Mouse (Mus musculus) kidney, embryonic 16.5 days (tissue): ENCODE results near the gene Atp2a3. TPM values are rescaled to one million over a fixed set of nuclear protein-coding genes. Genes with fewer than 3 reads are reported as not detected.

ENCODE experiments used
- ATAC-seq: fragments of 200-750 bp; cut with Nextera tagmentation; 2 replicates; pipeline ENCODE4 v1.8.0; 2017; ENCODE audit warnings: moderate TSS enrichment; ENCODE audit not compliant: low FRiP score, low TSS enrichment
- H3K27ac ChIP-seq: fragments of 300-500 bp; sonication (generic); 2 replicates; pipeline ENCODE4 v1.5.1; 2014; ENCODE audit warnings: low read length
- H3K27me3 ChIP-seq: fragments of 300-500 bp; sonication (generic); 2 replicates; pipeline ENCODE4 v1.6.1; 2014; ENCODE audit warnings: low read length, control low read depth, mixed read lengths; ENCODE audit not compliant: insufficient read depth
- H3K36me3 ChIP-seq: fragments of 300-500 bp; sonication (generic); 2 replicates; pipeline ENCODE4 v1.6.1; 2014; ENCODE audit warnings: low read length, control low read depth, mixed read lengths; ENCODE audit not compliant: insufficient read depth
- H3K4me1 ChIP-seq: fragments of 300-500 bp; sonication (generic); 2 replicates; pipeline ENCODE4 v1.6.1; 2014; ENCODE audit warnings: low read length, control low read depth, mixed read lengths; ENCODE audit not compliant: insufficient read depth
- H3K4me2 ChIP-seq: fragments of 300-500 bp; sonication (generic); replicated peaks from 2 replicates; pipeline ENCODE4 v1.6.1; 2014; ENCODE audit warnings: low read depth, low read length
- H3K4me3 ChIP-seq: fragments of 300-500 bp; sonication (generic); 2 replicates; pipeline ENCODE4 v1.5.1; 2014; ENCODE audit warnings: mild to moderate bottlenecking, low read length
- H3K9ac ChIP-seq: fragments of 300-500 bp; sonication (generic); replicated peaks from 2 replicates; pipeline ENCODE4 v1.6.1; 2014; ENCODE audit warnings: low read length
- H3K9me3 ChIP-seq: fragments of 300-500 bp; sonication (generic); 2 replicates; pipeline ENCODE4 v1.6.1; 2016; ENCODE audit warnings: low read length, control low read depth
- WGBS: fragments of 180-500 bp; shearing (Covaris S2); extraction: QIAGEN DNeasy Blood & Tissue Kit; methylation state at CpG from one replicate; pipeline ENCODE4 v1.1.7; 2014; 5-methylcytosine and 5-hydroxymethylcytosine counted together
- polyA plus RNA-seq: library from polyadenylated mRNA; unstranded; fragments of >200 nt; fragmentation: Nextera tagmentation; extraction: Ambion mirVana; gene quantifications from 2 replicates; pipeline ENCODE4 v1.2.1, GENCODE M21; 2015

Atp2a3 gene
- polyA plus RNA-seq, 1 experiment from 2014 or later, result 5.9 TPM

- ATAC-seq, result peak; percentile 70
- peaks cover 16% of the 10 kb centered on the region for H3K4me1 ChIP-seq
- H3K9ac ChIP-seq, result no peak overlapping the region
- H3K4me3 ChIP-seq, result no peak overlapping the region
- peak overlapping the region; percentile 52 for H3K27ac ChIP-seq
- no peak overlapping the region for H3K4me2 ChIP-seq
- H3K9me3 ChIP-seq, result no peaks in the 10 kb centered on the region
- no peaks in the 10 kb centered on the region for H3K36me3 ChIP-seq
- WGBS, result 45% methylated on average over 7 of the region's 7 CpGs
- peaks cover 14% of the 10 kb centered on the region for H3K27me3 ChIP-seq
These were observed 63.4 kb downstream of the Atp2a3 start for GRCm38 (mm10) chr11:73024236-73024904.

- Histone ChIP-seq H3K9ac (no peak overlapping the region), H3K36me3 (no peaks in the 10 kb centered on the region), H3K4me3 (no peak overlapping the region), H3K4me1 (peaks cover 15% of the 10 kb centered on the region), H3K27ac (no peak overlapping the region), H3K27me3 (no peaks in the 10 kb centered on the region), H3K4me2 (no peak overlapping the region), H3K9me3 (no peaks in the 10 kb centered on the region)
- WGBS, result 47% methylated on average over 8 of the region's 8 CpGs
- ATAC-seq, result no peak
These were observed 66.0 kb downstream of the Atp2a3 start for GRCm38 (mm10) chr11:73026961-73027360.

GRCm38 (mm10) chr11:73030821-73031498, 70.0 kb downstream of the Atp2a3 start:
- no peaks in the 10 kb centered on the region for H3K9me3 ChIP-seq
- peak overlapping the region; percentile 54; the same call in 1 of the 2 replicates for H3K27ac ChIP-seq
- WGBS, result 24% methylated on average over 20 of the region's 20 CpGs
- peak overlapping the region; percentile 57 for H3K9ac ChIP-seq
- H3K27me3 ChIP-seq, result no peaks in the 10 kb centered on the region
- peak; percentile 94 for ATAC-seq
- 0 out of 2 replicates have a peak, but pooled peaks cover 2% of the 10 kb centered on the region for H3K4me1 ChIP-seq
- no peaks in the 10 kb centered on the region for H3K36me3 ChIP-seq
- peak overlapping the region; percentile 39 for H3K4me3 ChIP-seq
- H3K4me2 ChIP-seq, result peak overlapping the region; percentile 65

GRCm38 (mm10) chr11:73031536-73031935, 70.6 kb downstream of the Atp2a3 start:
- ATAC-seq, result no peak
- no peak overlapping the region for H3K27ac ChIP-seq
- no peaks in the 10 kb centered on the region for H3K36me3 ChIP-seq
- H3K4me1 ChIP-seq, result 0 out of 2 replicates have a peak, but pooled peaks cover 2% of the 10 kb centered on the region
- H3K9ac ChIP-seq, result peak overlapping the region; percentile 52; the same call in 1 of the 2 replicates
- no peaks in the 10 kb centered on the region for H3K9me3 ChIP-seq
- H3K27me3 ChIP-seq, result no peaks in the 10 kb centered on the region
- H3K4me3 ChIP-seq, result no peak overlapping the region
- no peak overlapping the region; the same call in 1 of the 2 replicates for H3K4me2 ChIP-seq
- 51% methylated on average over 5 of the region's 5 CpGs for WGBS

DNA sequence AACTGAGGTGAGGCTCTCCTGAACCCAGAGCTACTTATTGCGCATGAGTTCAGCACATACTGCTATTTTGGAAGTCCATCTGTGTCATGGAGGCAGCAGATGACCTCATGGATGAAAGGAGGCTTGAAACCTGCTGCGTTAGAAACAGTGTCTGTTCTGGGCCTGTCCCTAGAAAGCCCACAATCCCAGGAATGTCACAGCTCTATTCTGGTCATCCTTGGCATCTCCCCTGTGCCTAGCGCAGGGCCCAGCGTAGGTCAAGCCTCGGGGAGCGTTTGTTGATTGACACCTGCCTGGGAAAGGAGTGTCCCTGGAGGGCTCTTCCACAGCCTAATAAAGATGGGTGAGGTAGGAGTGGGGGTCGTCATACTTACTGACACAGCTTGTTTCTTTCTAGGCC, 75.1 kb downstream of the Atp2a3 start:
- no peak overlapping the region for H3K4me3 ChIP-seq
- H3K9me3 ChIP-seq, result no peaks in the 10 kb centered on the region
- H3K36me3 ChIP-seq, result no peaks in the 10 kb centered on the region
- H3K4me2 ChIP-seq, result no peak overlapping the region
- H3K27me3 ChIP-seq, result no peaks in the 10 kb centered on the region
- no peak for ATAC-seq
- H3K27ac ChIP-seq, result no peak overlapping the region
- H3K9ac ChIP-seq, result no peak overlapping the region
- H3K4me1 ChIP-seq, result 0 out of 2 replicates have a peak, but pooled peaks cover 7% of the 10 kb centered on the region
- WGBS, result 83% methylated on average over 7 of the region's 7 CpGs

DNA sequence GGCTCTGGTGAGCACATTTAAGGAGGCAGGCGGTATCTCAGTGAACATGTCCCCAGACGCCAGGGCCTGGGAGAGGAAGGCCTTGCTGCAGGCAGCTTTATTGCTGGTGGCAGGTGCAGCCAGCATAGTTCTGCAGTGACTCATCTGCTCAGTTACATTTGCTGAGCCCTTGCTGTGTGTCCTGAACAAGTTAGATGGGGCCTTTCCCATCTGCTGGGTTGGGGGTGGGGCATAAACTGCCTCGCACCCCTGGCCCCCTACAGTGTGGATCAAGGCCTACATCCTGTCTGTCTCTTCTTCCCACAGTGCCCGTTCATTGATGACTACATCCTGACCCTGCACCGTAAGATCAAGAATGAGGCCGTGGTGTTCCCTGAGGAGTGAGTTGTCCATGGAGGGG, 75.9 kb downstream of the Atp2a3 start:
- Histone ChIP-seq H3K27ac (no peak overlapping the region), H3K27me3 (no peaks in the 10 kb centered on the region), H3K4me2 (no peak overlapping the region), H3K9ac (no peak overlapping the region), H3K36me3 (no peaks in the 10 kb centered on the region), H3K9me3 (no peaks in the 10 kb centered on the region), H3K4me3 (no peak overlapping the region), H3K4me1 (0 out of 2 replicates have a peak, but pooled peaks cover 7% of the 10 kb centered on the region)
- WGBS, result 52% methylated on average over 6 of the region's 6 CpGs
- no peak for ATAC-seq

GRCm38 (mm10) chr11:73037691-73038090, 76.7 kb downstream of the Atp2a3 start:
- no peaks in the 10 kb centered on the region for H3K27me3 ChIP-seq
- no peak overlapping the region for H3K27ac ChIP-seq
- no peak overlapping the region for H3K4me2 ChIP-seq
- no peak overlapping the region for H3K9ac ChIP-seq
- H3K4me3 ChIP-seq, result no peak overlapping the region
- 71% methylated on average over 3 of the region's 3 CpGs for WGBS
- ATAC-seq, result 0 out of 2 replicates have a peak, but pooled peaks have one; percentile 19
- H3K36me3 ChIP-seq, result no peaks in the 10 kb centered on the region
- H3K9me3 ChIP-seq, result no peaks in the 10 kb centered on the region
- H3K4me1 ChIP-seq, result 0 out of 2 replicates have a peak, but pooled peaks cover 7% of the 10 kb centered on the region

DNA sequence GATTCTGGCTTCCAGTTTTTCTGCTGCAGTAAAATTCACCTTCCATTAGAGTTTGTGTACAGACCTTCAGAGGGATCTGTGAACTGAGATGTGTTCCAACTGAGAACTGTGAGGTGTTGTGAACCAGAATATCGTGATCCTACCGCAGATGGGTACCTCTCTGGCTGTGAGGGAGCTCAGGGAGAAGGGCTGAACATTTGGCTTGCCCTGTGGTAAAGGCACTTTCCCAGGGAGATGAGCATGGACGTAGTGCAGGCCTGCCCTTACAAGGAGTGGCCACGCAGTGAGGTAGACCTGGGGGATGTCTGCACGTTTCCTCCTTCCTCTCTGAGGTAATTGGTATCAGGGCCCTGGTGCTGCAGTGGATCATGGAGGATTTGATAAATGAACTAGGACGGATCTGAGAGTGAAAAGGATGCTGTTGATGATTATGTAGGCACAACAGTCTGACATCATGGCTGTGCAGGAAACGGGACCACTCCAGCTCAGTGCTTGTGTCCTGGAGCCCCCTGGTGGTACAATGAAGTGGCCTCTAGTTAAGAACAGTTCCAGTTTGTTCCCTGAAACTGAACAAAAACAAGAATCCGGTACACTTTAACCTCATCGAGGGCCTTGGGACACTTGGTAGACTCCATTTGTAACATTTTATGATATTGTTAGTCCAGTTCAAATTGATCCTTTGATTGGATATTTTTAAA, 78.3 kb downstream of the Atp2a3 start:
- 56% methylated on average over 9 of the region's 9 CpGs for WGBS
- H3K27ac ChIP-seq, result no peak overlapping the region
- H3K36me3 ChIP-seq, result no peaks in the 10 kb centered on the region
- H3K4me2 ChIP-seq, result no peak overlapping the region
- ATAC-seq, result no peak
- no peaks in the 10 kb centered on the region for H3K27me3 ChIP-seq
- H3K9me3 ChIP-seq, result no peaks in the 10 kb centered on the region
- no peak overlapping the region for H3K4me3 ChIP-seq
- H3K4me1 ChIP-seq, result peaks cover 16% of the 10 kb centered on the region
- H3K9ac ChIP-seq, result no peak overlapping the region
